Mouse (Mus musculus) cerebellum, adult 2 months (tissue): ENCODE measurements around the gene Cdh22.

Experiments used
- CTCF ChIP-seq: fragments of 200-500 bp; IDR thresholded peaks from 2 replicates; pipeline ENCODE4 v1.5.1; 2011; ENCODE audit warnings: low read depth, mild to moderate bottlenecking, control low read depth, low read length, moderate library complexity, borderline replicate concordance; ENCODE audit not compliant: insufficient read depth
- POLR2A ChIP-seq: fragments of 200-500 bp; IDR thresholded peaks from 2 replicates; pipeline ENCODE4 v1.6.1; 2011; ENCODE audit warnings: low read length, control low read depth, borderline replicate concordance; ENCODE audit not compliant: insufficient read depth

GRCm38 (mm10) chr2:165204931-165205330 lies 29.7 kb downstream of the Cdh22 start:
- TF ChIP-seq CTCF (no peak), POLR2A (no peak)
